Mouse (Mus musculus) CH12.LX (cell line): Measurements from ENCODE around the gene Zkscan5. TPM values are rescaled to one million over a fixed set of nuclear protein-coding genes. Genes with fewer than 3 reads are reported as not detected.
"Not testable (repeated sequence)": the region's sequence is repeated elsewhere in the genome, so short reads cannot be mapped to it uniquely, and the experiment has no call there.

ENCODE experiments used
- DNase-seq: peaks from one replicate; pipeline ENCODE4 v3.0.0-alpha.2; 2013; ENCODE audit errors: extremely low read depth
- H3K27ac ChIP-seq: 2 replicates; pipeline ENCODE4 v1.5.1; 2012; ENCODE audit warnings: low read depth, mild to moderate bottlenecking, control low read depth, moderate library complexity; ENCODE audit not compliant: insufficient read depth
- H3K27me3 ChIP-seq: replicated peaks from 2 replicates; pipeline ENCODE3; 2012; ENCODE audit warnings: inconsistent platforms
- H3K36me3 ChIP-seq, 2 experiments: replicated peaks in 1 of 2; 2 replicates each; pipeline versions ENCODE3 to v1.6.1; 2012; ENCODE audit warnings: inconsistent platforms in 1 of 2, low read length in 1 of 2, mild to moderate bottlenecking in 1 of 2, mixed read lengths in 1 of 2, moderate library complexity in 1 of 2; ENCODE audit not compliant: control insufficient read depth in 1 of 2, insufficient read depth in 1 of 2
- H3K4me1 ChIP-seq, 2 experiments: 2 replicates each; pipeline ENCODE4 v1.6.1; 2012; ENCODE audit warnings: inconsistent platforms in 1 of 2, moderate library complexity in 1 of 2; ENCODE audit not compliant: insufficient read depth in 2 of 2, control insufficient read depth in 1 of 2
- H3K4me2 ChIP-seq: 2 replicates; pipeline ENCODE4 v1.6.1; 2012; ENCODE audit warnings: low read depth, mild to moderate bottlenecking, control low read depth; ENCODE audit not compliant: poor library complexity, insufficient read depth, severe bottlenecking
- H3K4me3 ChIP-seq, 3 experiments: fragments of 150-350 bp in 1 of 3; sonication (generic) in 1 of 3; replicated peaks in 1 of 3; 2 replicates each; pipeline versions ENCODE3 to v1.5.1; 2011 to 2012; ENCODE audit warnings: low read depth in 2 of 3, low read length in 2 of 3, mild to moderate bottlenecking in 2 of 3, moderate library complexity in 2 of 3, control low read depth in 1 of 3, improper control_type of control experiment in 1 of 3, inconsistent platforms in 1 of 3, mixed read lengths in 1 of 3; ENCODE audit not compliant: poor library complexity in 1 of 3
- H3K79me2 ChIP-seq: replicated peaks from 2 replicates; pipeline ENCODE4 v1.6.1; 2012; ENCODE audit warnings: mild to moderate bottlenecking, moderate library complexity; ENCODE audit not compliant: control insufficient read depth, poor library complexity, insufficient read depth, severe bottlenecking; ENCODE audit errors: extremely low read depth
- H3K9ac ChIP-seq: 2 replicates; pipeline ENCODE4 v1.6.1; 2012; ENCODE audit warnings: low read depth, mild to moderate bottlenecking, control low read depth, moderate library complexity; ENCODE audit not compliant: insufficient read depth
- H3K9me3 ChIP-seq: replicated peaks from 2 replicates; pipeline ENCODE3; 2012; ENCODE audit warnings: low read length, inconsistent platforms, mixed read lengths
- BHLHE40 ChIP-seq: IDR thresholded peaks from 2 replicates; pipeline ENCODE4 v1.6.1; 2011; ENCODE audit warnings: mild to moderate bottlenecking, low read depth, low read length, improper control_type of control experiment
- ELF1 ChIP-seq: IDR thresholded peaks from 2 replicates; pipeline ENCODE4 v1.6.1; 2014; ENCODE audit warnings: low read depth, mild to moderate bottlenecking, inconsistent platforms, low read length, improper control_type of control experiment
- ETS1 ChIP-seq: conservative IDR thresholded peaks from 2 replicates; pipeline ENCODE4 v1.6.1; 2012; ENCODE audit warnings: low read depth, mild to moderate bottlenecking, inconsistent platforms, low read length, improper control_type of control experiment, moderate library complexity
- HCFC1 ChIP-seq: IDR thresholded peaks from 2 replicates; pipeline ENCODE4 v1.6.1; 2012; ENCODE audit warnings: low read depth, mild to moderate bottlenecking, inconsistent platforms, low read length, improper control_type of control experiment
- JUND ChIP-seq: conservative IDR thresholded peaks from 2 replicates; pipeline ENCODE4 v1.6.1; 2011; ENCODE audit warnings: low read depth, low read length, improper control_type of control experiment
- KAT2A ChIP-seq: IDR thresholded peaks from 2 replicates; pipeline ENCODE4 v1.6.1; 2012; ENCODE audit warnings: low read length, improper control_type of control experiment, inconsistent platforms; ENCODE audit not compliant: insufficient replicate concordance
- MAFK ChIP-seq: IDR thresholded peaks from 2 replicates; pipeline ENCODE4 v1.6.1; 2011; ENCODE audit warnings: low read length, improper control_type of control experiment; ENCODE audit not compliant: insufficient replicate concordance
- MAX ChIP-seq: IDR thresholded peaks from 2 replicates; pipeline ENCODE4 v1.6.1; 2011; ENCODE audit warnings: low read length, improper control_type of control experiment
- MAZ ChIP-seq: IDR thresholded peaks from 2 replicates; pipeline ENCODE4 v1.6.1; 2012; ENCODE audit warnings: low read depth, mild to moderate bottlenecking, inconsistent platforms, low read length, improper control_type of control experiment, moderate library complexity
- NELFE ChIP-seq: IDR thresholded peaks from 2 replicates; pipeline ENCODE4 v1.6.1; 2011; ENCODE audit warnings: low read depth, low read length, improper control_type of control experiment
- POLR2A ChIP-seq: IDR thresholded peaks from 2 replicates; pipeline ENCODE4 v1.6.1; 2011; ENCODE audit warnings: low read depth, mild to moderate bottlenecking, improper control_type of control experiment, low read length
- RAD21 ChIP-seq: IDR thresholded peaks from 2 replicates; pipeline ENCODE4 v1.6.1; 2011; ENCODE audit warnings: low read depth, mild to moderate bottlenecking, low read length, improper control_type of control experiment, moderate library complexity
- USF1 ChIP-seq: IDR thresholded peaks from 2 replicates; pipeline ENCODE4 v1.6.1; 2014; ENCODE audit warnings: low read depth, mild to moderate bottlenecking, inconsistent platforms, low read length, improper control_type of control experiment
- ZC3H11A ChIP-seq: IDR thresholded peaks from 2 replicates; pipeline ENCODE4 v1.6.1; 2012; ENCODE audit warnings: low read depth, mild to moderate bottlenecking, inconsistent platforms, low read length, improper control_type of control experiment
- ZKSCAN1 ChIP-seq: IDR thresholded peaks from 2 replicates; pipeline ENCODE4 v1.6.1; 2012; ENCODE audit warnings: low read depth, inconsistent platforms, low read length, improper control_type of control experiment, borderline replicate concordance
- dilution Hi-C: fragments of 300-500 bp; cut with MboI; formaldehyde crosslinking; loops from 2 replicates; pipeline ENCODE4 v1.14.3; 2020; ENCODE audit warnings: low sequenced_read_pairs; ENCODE audit not compliant: extremely low pct_unique_long_range_greater_than_20kb, extremely low pct_ligation_motif_present
- in situ Hi-C: fragments of 300-500 bp; cut with MboI; formaldehyde crosslinking; loops from 3 replicates; pipeline ENCODE4 v1.14.3; 2019; ENCODE audit warnings: low sequenced_read_pairs, low pct_ligation_motif_present, low pct_unique_long_range_greater_than_20kb, mixed read lengths
- polyA plus RNA-seq: library from polyadenylated mRNA; unstranded; fragments of >175 nt; gene quantifications from 2 replicates; pipeline ENCODE4 v1.2.1, GENCODE M21; 2012; ENCODE audit warnings: low read depth; ENCODE audit not compliant: insufficient read length
- total RNA-seq, 2 experiments: library from RNA; depleted of rRNA; stranded (reverse); fragments of 300-350 nt in 1 of 2; fragments of >200 nt in 1 of 2; gene quantifications; 2 replicates each; pipeline ENCODE4 v1.2.3; 2012 to 2014

Gene Zkscan5
- total and polyA plus RNA-seq, 3 experiments, result 5.0 to 5.6 (median 5.3) TPM

- H3K36me3 ChIP-seq, result peaks cover 0 to 8% of the 10 kb centered on the region in 2 experiments
- no peaks in the 10 kb centered on the region for H3K79me2 ChIP-seq
- H3K4me3 ChIP-seq, result no peak overlapping the region
- H3K4me1 ChIP-seq, result peaks cover 0 to 5% of the 10 kb centered on the region in 2 experiments; a peak in 2 of 4 replicates
- TF ChIP-seq ZC3H11A (no peak), POLR2A (no peak), MAFK (no peak), HCFC1 (no peak), RAD21 (no peak), USF1 (no peak), ETS1 (no peak), MAZ (no peak), MAX (no peak), KAT2A (no peak), ZKSCAN1 (no peak), BHLHE40 (no peak), ELF1 (no peak), JUND (no peak), NELFE (no peak)
- in situ Hi-C loops, result no loop called here
- H3K9ac ChIP-seq, result no peak overlapping the region
- H3K27me3 ChIP-seq, result no peaks in the 10 kb centered on the region
- DNase-seq, result no peak
- dilution Hi-C loops, result no loop called here
- H3K9me3 ChIP-seq, result no peaks in the 10 kb centered on the region
- H3K4me2 ChIP-seq, result no peak overlapping the region
- H3K27ac ChIP-seq, result no peak overlapping the region
These were observed 22.1 kb downstream of the Zkscan5 start for GRCm38 (mm10) chr5:145226453-145226852.

DNA sequence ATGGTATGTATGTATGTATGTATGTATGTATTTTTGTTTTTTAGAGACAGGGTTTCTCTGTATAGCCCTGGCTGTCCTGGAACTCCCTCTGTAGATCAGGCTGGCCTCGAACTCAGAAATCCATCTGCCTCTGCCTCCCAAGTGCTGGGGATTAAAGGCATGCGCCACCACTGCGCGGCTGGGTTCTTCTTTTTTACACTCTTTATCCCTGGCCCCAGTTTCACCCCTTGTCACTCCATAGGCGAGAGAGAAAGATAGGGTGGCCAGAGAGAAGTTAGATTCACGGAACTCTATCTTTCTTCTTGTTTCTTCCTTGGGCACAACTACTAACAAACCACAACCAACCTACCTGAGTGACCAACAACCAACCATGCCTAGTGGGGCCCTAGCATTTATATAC is 24.9 kb downstream of the Zkscan5 start:
- Histone ChIP-seq H3K79me2 (peaks cover 27% of the 10 kb centered on the region), H3K4me1 (peaks cover 0 to 17% of the 10 kb centered on the region in 2 experiments; a peak in 2 of 4 replicates), H3K36me3 (peaks cover 11% of the 10 kb centered on the region in 2 experiments)
- H3K4me3 ChIP-seq, in situ Hi-C loops, H3K4me2 ChIP-seq, H3K27ac ChIP-seq, DNase-seq, dilution Hi-C loops, H3K27me3 ChIP-seq, H3K9me3 ChIP-seq, H3K9ac ChIP-seq: not testable (repeated sequence)
